7 mouse cellular contexts compared by ENCODE assay signal in the genomic region with DNA sequence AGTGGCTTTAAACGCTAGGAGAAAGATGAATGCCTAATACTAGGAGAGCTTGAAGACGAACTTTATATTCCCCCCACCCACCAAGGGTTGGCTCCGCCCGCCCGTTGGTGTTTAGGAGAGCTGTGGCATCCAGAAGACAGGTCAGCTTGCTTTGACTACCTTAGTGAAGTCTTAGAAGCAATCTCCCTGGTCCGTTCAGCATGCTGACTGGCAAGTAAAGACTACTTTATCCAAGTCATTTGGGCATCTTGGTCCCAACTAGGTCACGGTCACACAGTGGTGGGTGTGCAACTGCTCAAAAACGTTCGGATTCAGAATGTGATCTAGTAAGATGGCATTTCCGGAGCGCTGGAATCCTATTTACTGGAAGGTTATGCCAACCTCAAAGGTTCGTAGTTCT. TPM values are rescaled to one million over a fixed set of nuclear protein-coding genes. Genes with fewer than 3 reads are reported as not detected.
DNase-seq lines count a peak whose midpoint lies in the region; ATAC-seq and TF ChIP-seq lines count a peak whose summit lies in the region.

TSS of gene Sec24b (minus strand) at position 273 of the 400 bp plus-strand sequence.

- H3K36me3 ChIP-seq in G1E (replicated peaks) = peaks cover 18% of the 10 kb centered on the region
- H3K36me3 ChIP-seq in heart, postnatal 0 days (replicated peaks; ENCODE audit: control insufficient read depth, insufficient read depth, low read length) = no peaks in the 10 kb centered on the region

- H3K27ac ChIP-seq in heart, postnatal 0 days (ENCODE audit: low read depth) = peak within 1 kb of the TSS; percentile 98
- peak within 1 kb of the TSS; percentile 93 for H3K27ac ChIP-seq in olfactory bulb, adult 2 months (ENCODE audit: insufficient read depth, low read depth, low read length)

- peak within 1 kb of the TSS; percentile 90 for H3K4me3 ChIP-seq in G1E (ENCODE audit: low read depth, low read length)
- peak within 1 kb of the TSS; percentile 92 for H3K4me3 ChIP-seq in heart, postnatal 0 days (ENCODE audit: low read depth, low read length)
- H3K4me3 ChIP-seq in lung, adult 2 months (replicated peaks; ENCODE audit: extremely low read depth, low read depth, low read length) = peak within 1 kb of the TSS; percentile 96
- H3K4me3 ChIP-seq in olfactory bulb, adult 2 months (ENCODE audit: insufficient read depth, low read depth, low read length) = peak within 1 kb of the TSS; percentile 97

- no peak for TF ChIP-seq POLR2A in lung, adult 2 months (IDR thresholded peaks at IDR 0.05; ENCODE audit: borderline replicate concordance, extremely low read depth, low read depth, low read length)
- TF ChIP-seq POLR2A in olfactory bulb, adult 2 months (IDR thresholded peaks at IDR 0.05; ENCODE audit: insufficient read depth, low read depth, low read length) = no peak

- H3K9ac ChIP-seq in heart, postnatal 0 days (replicated peaks; ENCODE audit: low read depth, low read length) = peak within 1 kb of the TSS; percentile 97

- no peak for TF ChIP-seq EP300 in heart, postnatal 0 days (IDR thresholded peaks at IDR 0.05; ENCODE audit: low read depth)

- DNase-seq in G1E (ENCODE audit: low spot score) = peak; percentile 22
- DNase-seq in adrenal gland, postnatal 25 days = peak; percentile 35
- peak; percentile 25 for DNase-seq in heart, postnatal 0 days (ENCODE audit: low spot score)
- DNase-seq in kidney, postnatal 25 days = peak; percentile 36 to 54
- DNase-seq in lung, adult 2 months = peak; percentile 40

- WGBS in heart, postnatal 0 days = 7% methylated on average over 12 of the region's 12 CpGs
- WGBS in lung, adult 2 months = 4% methylated on average over 12 of the region's 12 CpGs
- 4% methylated on average over 12 of the region's 12 CpGs for WGBS in olfactory bulb, adult 2 months

- peaks cover 6% of the 10 kb centered on the region for H3K27me3 ChIP-seq in G1E (ENCODE audit: insufficient read depth, low read length)
- H3K27me3 ChIP-seq in heart, postnatal 0 days (ENCODE audit: control insufficient read depth, insufficient read depth, low read length) = no peaks in the 10 kb centered on the region

- peaks cover 32% of the 10 kb centered on the region for H3K4me1 ChIP-seq in G1E (ENCODE audit: insufficient read depth, low read depth, low read length)
- peaks cover 32% of the 10 kb centered on the region for H3K4me1 ChIP-seq in heart, postnatal 0 days (ENCODE audit: control insufficient read depth, insufficient read depth)
- H3K4me1 ChIP-seq in lung, adult 2 months (ENCODE audit: control insufficient read depth, insufficient read depth, low read length) = peaks cover 16% of the 10 kb centered on the region
- H3K4me1 ChIP-seq in olfactory bulb, adult 2 months (ENCODE audit: control insufficient read depth, insufficient read depth, low read length) = peaks cover 10% of the 10 kb centered on the region

- ATAC-seq in G1E (ENCODE audit: extremely low read depth, insufficient number of reproducible peaks, low FRiP score, poor library complexity, severe bottlenecking) = peak; percentile 38
- ATAC-seq in erythroid progenitor cell, adult 5-6 weeks (replicated peaks; ENCODE audit: low FRiP score, poor library complexity, severe bottlenecking) = no peak
- ATAC-seq in heart, postnatal 0 days (ENCODE audit: insufficient read depth, low read depth) = no peak

- peak within 1 kb of the TSS; percentile 68 for H3K4me2 ChIP-seq in heart, postnatal 0 days (ENCODE audit: low read depth, low read length)

- H3K9me3 ChIP-seq in G1E (replicated peaks) = no peaks in the 10 kb centered on the region
- H3K9me3 ChIP-seq in heart, postnatal 0 days (replicated peaks; ENCODE audit: control insufficient read depth, low read length) = no peaks in the 10 kb centered on the region

- TF ChIP-seq CTCF in G1E (IDR thresholded peaks at IDR 0.05; ENCODE audit: low read depth, low read length) = no peak
- no peak for TF ChIP-seq CTCF in heart, postnatal 0 days (IDR thresholded peaks at IDR 0.05; ENCODE audit: low read depth)
- TF ChIP-seq CTCF in lung, adult 2 months (IDR thresholded peaks at IDR 0.05; ENCODE audit: insufficient read depth, low read length) = no peak
- TF ChIP-seq CTCF in olfactory bulb, adult 2 months (IDR thresholded peaks at IDR 0.05; ENCODE audit: insufficient read depth, low read depth, low read length) = no peak

RNA-seq across cellular contexts. Expression of gene Sec24b, which starts in this region (rescaled TPM):
- total RNA-seq in G1E (2014; fragmentation: Nextera tagmentation) = 64.9 and 70.3 TPM in 2 replicates
- 27.9 and 28.8 TPM in 2 replicates for total RNA-seq in G1E (2017)
- polyA plus RNA-seq in G1E (2012) = 96.0 and 98.5 TPM in 2 replicates
- total RNA-seq in adrenal gland, postnatal 25 days (2021) = 75.9 and 77.0 TPM in 2 replicates
- total RNA-seq in erythroid progenitor cell, adult 5-6 weeks (2015; ENCODE audit: low replicate concordance) = 7.6 and 18.0 TPM in 2 replicates
- total RNA-seq in erythroid progenitor cell, adult 5-6 weeks (2017; ENCODE audit: low replicate concordance) = 8.3 and 39.4 TPM in 2 replicates
- 22.7 and 57.0 TPM in 2 replicates for total RNA-seq in heart, postnatal 0 days (2014; rRNA removed; ENCODE audit: low replicate concordance)
- 12.9 TPM in 2 replicates for polyA plus RNA-seq in heart, postnatal 0 days (2015; fragmentation: Nextera tagmentation; extraction: Ambion mirVana)
- polyA plus RNA-seq in lung, adult 2 months (2012; rRNA removed) = 63.4 and 72.6 TPM in 2 replicates
- 400 TPM in 1 of 2 replicates, not detected in the other for polyA plus RNA-seq in olfactory bulb, adult 2 months (2012; ENCODE audit: insufficient read depth, insufficient read length, low replicate concordance, missing spikeins)
